7 mouse cellular contexts compared by ENCODE assay signal in the genomic region with DNA sequence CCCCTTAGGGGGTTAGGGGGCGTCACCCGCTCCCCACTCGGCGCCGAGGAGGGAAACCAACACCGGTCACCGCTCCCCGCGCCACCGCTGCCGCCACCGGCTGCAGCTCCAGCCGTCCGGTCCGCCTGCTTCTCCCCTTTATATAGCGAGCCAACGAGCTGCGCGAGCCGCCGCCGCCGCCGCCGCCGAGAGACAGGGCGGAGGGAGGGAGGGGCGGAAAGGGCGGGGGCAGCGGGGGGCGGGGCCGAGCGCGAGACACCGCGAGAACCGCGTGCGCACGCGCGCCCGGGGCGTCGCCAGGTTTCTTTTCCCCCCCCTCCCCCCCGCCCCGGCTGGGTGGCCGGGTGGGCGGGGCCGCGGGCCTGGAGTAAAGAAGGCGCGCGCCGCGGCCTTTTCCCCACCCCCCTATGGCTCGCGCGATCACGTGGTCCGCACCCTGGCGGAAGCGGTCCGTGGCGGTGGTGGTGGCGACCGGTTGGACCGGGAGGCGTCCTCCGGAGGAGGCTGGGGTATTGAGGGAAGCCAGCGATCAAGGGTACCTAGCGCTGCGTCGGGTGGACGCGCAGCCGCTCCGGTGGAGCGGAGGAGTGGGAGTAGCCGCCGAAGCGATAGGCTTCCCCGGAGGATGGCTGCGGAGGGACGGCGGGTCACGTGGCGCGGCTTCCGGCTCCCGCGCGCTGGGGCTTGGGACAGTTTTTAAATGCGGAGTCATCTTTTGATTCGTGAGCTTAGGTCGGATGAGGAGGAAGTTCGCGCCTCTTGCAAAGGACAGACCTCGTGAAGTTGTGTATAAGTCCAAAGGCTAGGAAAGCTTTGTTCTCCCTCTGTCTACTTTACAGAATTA. TPM values are rescaled to one million over a fixed set of nuclear protein-coding genes. Genes with fewer than 3 reads are reported as not detected.
A peak's percentile ranks its signal among the peaks of the same experiment; 100 is the strongest.
DNase-seq lines count a peak whose midpoint lies in the region; ATAC-seq lines count a peak whose summit lies in the region.

A gene (minus strand): TSS at position 641 of the 844 bp plus-strand sequence.

- H3K4me3 ChIP-seq in intestine, embryonic 16.5 days (ENCODE audit: low read length), result peak within 1 kb of the TSS; percentile 81
- peak within 1 kb of the TSS; percentile 97 for H3K4me3 ChIP-seq in midbrain, embryonic 11.5 days (ENCODE audit: low read depth, low read length)

- intact Hi-C loops in left cerebral cortex, postnatal 36 days (cut with DNase I), result no loop called here

- WGBS in intestine, embryonic 16.5 days, result under 1% methylated on average over 77 of the region's 99 CpGs
- under 1% methylated on average over 66 of the region's 99 CpGs for WGBS in midbrain, embryonic 11.5 days

- H3K9ac ChIP-seq in intestine, embryonic 16.5 days (ENCODE audit: low read depth, low read length), result peak within 1 kb of the TSS; percentile 99
- H3K9ac ChIP-seq in midbrain, embryonic 11.5 days (ENCODE audit: low read length), result peak within 1 kb of the TSS; percentile 100

- no peaks in the 10 kb centered on the region for H3K27me3 ChIP-seq in intestine, embryonic 16.5 days (replicated peaks; ENCODE audit: control insufficient read depth, insufficient read depth, low read length)
- no peaks in the 10 kb centered on the region for H3K27me3 ChIP-seq in midbrain, embryonic 11.5 days (ENCODE audit: control insufficient read depth, insufficient read depth, low read length)

- H3K4me1 ChIP-seq in intestine, embryonic 16.5 days (ENCODE audit: control insufficient read depth, insufficient read depth, low read length), result peaks cover 11% of the 10 kb centered on the region
- peaks cover 14% of the 10 kb centered on the region for H3K4me1 ChIP-seq in midbrain, embryonic 11.5 days (ENCODE audit: control insufficient read depth, insufficient read depth, low read length)

- DNase-seq in adrenal gland, adult 2 months, result peak; percentile 97
- DNase-seq in embryo, embryonic 11.5 days (ENCODE audit: low read depth, low spot score), result peak; percentile 94
- peak; percentile 93 to 96 for DNase-seq in gastrocnemius, postnatal 4 days (ENCODE audit: low spot score in 2 of 2)
- peak; percentile 93 to 94 for DNase-seq in left cerebral cortex, postnatal 36 days (ENCODE audit: low spot score in 2 of 2)
- peak; percentile 99 for DNase-seq in midbrain, embryonic 11.5 days (ENCODE audit: low spot score, missing footprints)
- peak; percentile 95 for DNase-seq in skeletal muscle tissue, adult 2 months (ENCODE audit: low read depth, low spot score)

- H3K4me2 ChIP-seq in intestine, embryonic 16.5 days (ENCODE audit: low read depth, low read length), result peak within 1 kb of the TSS; percentile 55
- H3K4me2 ChIP-seq in midbrain, embryonic 11.5 days, result peak within 1 kb of the TSS; percentile 72

- no peaks in the 10 kb centered on the region for H3K9me3 ChIP-seq in intestine, embryonic 16.5 days (ENCODE audit: control insufficient read depth, low read length)
- H3K9me3 ChIP-seq in midbrain, embryonic 11.5 days (ENCODE audit: control insufficient read depth, low read length), result no peaks in the 10 kb centered on the region; the same call in 1 of the 2 replicates

- peak within 1 kb of the TSS; percentile 100 for H3K27ac ChIP-seq in intestine, embryonic 16.5 days (ENCODE audit: low read length)
- H3K27ac ChIP-seq in midbrain, embryonic 11.5 days (ENCODE audit: low read depth, low read length), result peak within 1 kb of the TSS; percentile 99

- peak; percentile 86 for ATAC-seq in intestine, embryonic 16.5 days
- ATAC-seq in midbrain, embryonic 11.5 days (ENCODE audit: low FRiP score), result peak; percentile 89

- H3K36me3 ChIP-seq in intestine, embryonic 16.5 days (ENCODE audit: control insufficient read depth, insufficient read depth, low read length), result peaks cover 3% of the 10 kb centered on the region; the same call in 1 of the 2 replicates
- H3K36me3 ChIP-seq in midbrain, embryonic 11.5 days (ENCODE audit: control insufficient read depth, insufficient read depth, low read length), result peaks cover 3% of the 10 kb centered on the region

RNA-seq across cellular contexts. Expression of the gene that starts here (rescaled TPM):
- 10 to 100 TPM; 39.3 to 44.5 TPM for total RNA-seq in adrenal gland, adult 2 months (2021)
- polyA plus RNA-seq in adrenal gland, adult 2 months (2012; rRNA removed), result 11.9 and 13.4 TPM in 2 replicates
- 10 to 100 TPM; 30.4 to 31.2 TPM for total RNA-seq in gastrocnemius, postnatal 4 days (2021)
- polyA plus RNA-seq in intestine, embryonic 16.5 days (2015; fragmentation: Nextera tagmentation; extraction: Ambion mirVana), result 29.9 and 32.3 TPM in 2 replicates
- total RNA-seq in left cerebral cortex, postnatal 36 days (2021), result 10 to 100 TPM; 46.1 to 48.6 TPM
- 58.2 and 61.1 TPM in 2 replicates for polyA plus RNA-seq in midbrain, embryonic 11.5 days (2014; fragmentation: Nextera tagmentation; extraction: Ambion mirVana)

Comparison
In these comparisons a context has a peak if more than half of its experiments do, and no peak if none do; other contexts are left out.
1. Peak in every context shown above with its lines: DNase-seq, ATAC-seq, H3K4me3 ChIP-seq and H3K27ac ChIP-seq.